ENCODE assay signal across 8 mouse cellular contexts in the genomic region with DNA sequence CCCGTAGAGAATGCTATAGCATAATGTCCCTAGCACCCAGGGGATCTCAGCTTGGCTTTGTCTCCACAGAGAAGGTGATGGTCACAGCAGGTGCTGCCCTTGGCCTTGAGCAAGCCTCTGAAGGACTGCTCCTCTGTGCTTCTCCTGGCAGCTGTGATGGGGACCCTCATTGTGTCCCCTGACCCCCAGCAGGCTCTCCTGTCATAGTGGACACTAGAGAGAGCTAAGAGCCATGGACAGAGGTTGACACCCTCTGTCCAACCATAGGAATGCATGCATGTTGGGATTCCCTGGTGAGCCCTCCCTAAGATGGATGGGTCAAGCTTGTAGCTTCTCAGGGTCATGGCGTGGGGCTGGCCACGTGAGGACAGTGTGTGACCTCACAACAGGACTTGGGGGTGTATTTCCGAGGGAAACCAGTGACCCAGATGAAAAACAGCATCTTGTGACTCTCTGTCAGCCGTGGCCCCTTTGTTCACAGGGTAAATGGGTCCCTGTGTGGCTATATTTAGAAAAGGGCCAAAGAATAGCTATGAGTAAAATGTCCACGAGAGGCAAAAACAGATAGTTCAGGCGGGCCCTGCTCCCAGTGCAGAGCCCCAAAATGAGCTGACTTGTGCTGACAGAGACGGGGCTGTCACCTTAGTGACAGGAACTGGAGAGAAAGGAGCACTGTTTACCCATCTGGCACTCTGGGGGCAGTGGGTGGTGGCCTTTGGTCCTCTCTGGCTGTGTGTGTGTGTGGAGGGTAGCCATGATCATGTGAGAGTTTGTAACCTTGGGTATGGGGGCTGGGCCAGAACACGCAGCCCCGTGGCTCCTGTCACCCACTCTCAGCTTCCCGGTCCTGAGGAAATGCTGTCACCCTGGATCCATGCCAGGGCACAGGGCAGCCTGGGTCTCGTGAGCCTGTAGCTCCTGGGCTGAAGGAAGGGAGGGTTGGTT. TPM values are rescaled to one million over a fixed set of nuclear protein-coding genes. Genes with fewer than 3 reads are reported as not detected.
DNase-seq lines count a peak whose midpoint lies in the region; ATAC-seq lines count a peak whose summit lies in the region.

No protein-coding gene starts in this region.

- DNase-seq in layer of hippocampus, adult 11-12 months (ENCODE audit: low spot score): peak; percentile 54
- DNase-seq in layer of hippocampus, adult 8-10 months (ENCODE audit: low spot score in 2 of 2): no peak
- peak; percentile 78 for DNase-seq in brain, adult 2 months (ENCODE audit: low read depth, low spot score)
- DNase-seq in kidney, postnatal 10 days: peak; percentile 75
- peak; percentile 88 for DNase-seq in lung, postnatal 25 days (ENCODE audit: low spot score)
- DNase-seq in thymus, postnatal 0 days (ENCODE audit: low spot score): no peak
- DNase-seq in left cerebral cortex, adult 18-20 months (ENCODE audit: low spot score in 2 of 2): no peak

- ATAC-seq in erythroblast, adult 5-6 weeks (replicated peaks; ENCODE audit: low FRiP score, poor library complexity, severe bottlenecking): no peak

RNA-seq across cellular contexts. Expression of gene Gadd45b, which starts 33.4 kb away (rescaled TPM):
- 10 to 100 TPM; 17.4 to 22.9 (median 20.2) TPM for total RNA-seq in layer of hippocampus, adult 8-10 months (2022)
- total RNA-seq in erythroblast, adult 5-6 weeks (2015; ENCODE audit: low replicate concordance): 2.3 and 10.6 TPM in 2 replicates
- total RNA-seq in erythroblast, adult 5-6 weeks (2017; ENCODE audit: low replicate concordance): 3.2 and 4.9 TPM in 2 replicates
- 19.0 and 21.7 TPM in 2 replicates for polyA plus RNA-seq in thymus, postnatal 0 days (2015; fragmentation: Nextera tagmentation; extraction: Ambion mirVana)
- 10 to 100 TPM; 25.1 to 38.3 TPM for total RNA-seq in left cerebral cortex, adult 18-20 months (2021)

RNA-seq across cellular contexts. Expression of gene Lmnb2, which starts 45.3 kb away (rescaled TPM):
- 10 to 100 TPM; 17.2 to 22.9 (median 19.9) TPM for total RNA-seq in layer of hippocampus, adult 8-10 months (2022)
- total RNA-seq in erythroblast, adult 5-6 weeks (2015; ENCODE audit: low replicate concordance): 2.7 and 7.3 TPM in 2 replicates
- 9.3 and 9.7 TPM in 2 replicates for total RNA-seq in erythroblast, adult 5-6 weeks (2017; ENCODE audit: low replicate concordance)
- polyA plus RNA-seq in thymus, postnatal 0 days (2015; fragmentation: Nextera tagmentation; extraction: Ambion mirVana): 28.0 and 28.5 TPM in 2 replicates
- total RNA-seq in left cerebral cortex, adult 18-20 months (2021): 10 to 100 TPM; 20.0 to 20.1 TPM

RNA-seq across cellular contexts. Expression of gene Gng7, which starts 51.4 kb away (rescaled TPM):
- total RNA-seq in layer of hippocampus, adult 8-10 months (2022): 100 to 1,000 TPM; 130 to 139 (median 135) TPM
- not detected in 2 replicates for total RNA-seq in erythroblast, adult 5-6 weeks (2015; ENCODE audit: low replicate concordance)
- total RNA-seq in erythroblast, adult 5-6 weeks (2017; ENCODE audit: low replicate concordance): not detected in 2 replicates
- polyA plus RNA-seq in thymus, postnatal 0 days (2015; fragmentation: Nextera tagmentation; extraction: Ambion mirVana): 1.5 and 1.8 TPM in 2 replicates
- total RNA-seq in left cerebral cortex, adult 18-20 months (2021): 100 to 1,000 TPM; 107 to 137 TPM

Comparison
In these comparisons a context has a peak if more than half of its experiments do, and no peak if none do; other contexts are left out.
1. DNase-seq: peak in layer of hippocampus, adult 11-12 months (single experiment), brain, adult 2 months (single experiment), kidney, postnatal 10 days (single experiment) and lung, postnatal 25 days (single experiment); none in layer of hippocampus, adult 8-10 months (0 of 2), thymus, postnatal 0 days (single experiment) and left cerebral cortex, adult 18-20 months (0 of 2).
2. RNA of gene Gng7, which starts 51.4 kb away (total RNA-seq): 107 to 137 TPM in left cerebral cortex, adult 18-20 months and 130 to 139 TPM in layer of hippocampus, adult 8-10 months; not detected in erythroblast, adult 5-6 weeks; every median in the first group is over 100 times any median in the second.